Mouse (Mus musculus): ENCODE results near the gene Olfr330. TPM values are rescaled to one million over a fixed set of nuclear protein-coding genes. Genes with fewer than 3 reads are reported as not detected.

Gene Olfr330
- not detected in 2 replicates for polyA plus RNA-seq (2012; rRNA removed)

GRCm38 (mm10) chr11:58534736-58535135 lies at the start of gene Olfr330:
TSS of gene Olfr330 (minus strand) at chr11:58534836.

GRCm38 (mm10) chr11:58577430-58577829 lies 42.8 kb upstream of the Olfr330 start, which contains the start of gene Olfr325:
TSS of gene Olfr325 (plus strand) at chr11:58577730.

GRCm38 (mm10) chr11:58570405-58570804 lies 35.8 kb upstream of the Olfr330 start, which contains the start of gene Olfr224:
TSS of gene Olfr224 (minus strand) at chr11:58570553.

GRCm38 (mm10) chr11:58555536-58555935 lies 20.9 kb upstream of the Olfr330 start, which contains the start of gene Olfr328:
TSS of gene Olfr328 (minus strand) at chr11:58555636.

GRCm38 (mm10) chr11:58546322-58546721 lies 11.7 kb upstream of the Olfr330 start, which contains the start of gene Olfr329-ps:
TSS of gene Olfr329-ps (minus strand) at chr11:58546422.

GRCm38 (mm10) chr11:58502472-58502871 lies 32.2 kb downstream of the Olfr330 start, which contains the start of gene Olfr331:
TSS of gene Olfr331 (minus strand) at chr11:58502572.

GRCm38 (mm10) chr11:58492455-58492854 lies 42.2 kb downstream of the Olfr330 start, which contains the start of gene Olfr332:
TSS of gene Olfr332 (minus strand) at chr11:58492555.

Other genes starting within 250 kb of the Olfr330 start
- gene Zfp692, start 227.8 kb downstream of the Olfr330 start, polyA plus RNA-seq (2012; rRNA removed) = 43.0 and 45.3 TPM in 2 replicates
- 46.9 and 49.0 TPM in 2 replicates for gene Zfp672, start 204.5 kb downstream of the Olfr330 start, polyA plus RNA-seq (2012; rRNA removed)
- 36.8 and 41.1 TPM in 2 replicates for gene Sh3bp5l, start 204.1 kb downstream of the Olfr330 start, polyA plus RNA-seq (2012; rRNA removed)
- 11,928 and 12,556 TPM in 2 replicates for gene Lypd8, start 155.8 kb downstream of the Olfr330 start, polyA plus RNA-seq (2012; rRNA removed)
- gene 1810065E05Rik, start 113.7 kb downstream of the Olfr330 start, polyA plus RNA-seq (2012; rRNA removed) = 344 and 578 TPM in 2 replicates
- not detected in 2 replicates for gene Gm12253, start 102.3 kb downstream of the Olfr330 start, polyA plus RNA-seq (2012; rRNA removed)
- gene Lypd9, start 81.9 kb downstream of the Olfr330 start, polyA plus RNA-seq (2012; rRNA removed) = not detected in 2 replicates
- not detected in 2 replicates for gene Olfr30, start 72.6 kb downstream of the Olfr330 start, polyA plus RNA-seq (2012; rRNA removed)
- not detected in 2 replicates for gene Olfr332, start 42.3 kb downstream of the Olfr330 start, polyA plus RNA-seq (2012; rRNA removed)
- not detected in 2 replicates for gene Olfr331, start 32.3 kb downstream of the Olfr330 start, polyA plus RNA-seq (2012; rRNA removed)
- gene Olfr329-ps, start 11.6 kb upstream of the Olfr330 start, polyA plus RNA-seq (2012; rRNA removed) = not detected in 2 replicates
- not detected in 2 replicates for gene Olfr328, start 20.8 kb upstream of the Olfr330 start, polyA plus RNA-seq (2012; rRNA removed)
- gene Olfr224, start 35.7 kb upstream of the Olfr330 start, polyA plus RNA-seq (2012; rRNA removed) = not detected in 2 replicates
- not detected in 2 replicates for gene Olfr325, start 42.9 kb upstream of the Olfr330 start, polyA plus RNA-seq (2012; rRNA removed)
- gene Olfr324, start 60.3 kb upstream of the Olfr330 start, polyA plus RNA-seq (2012; rRNA removed) = not detected in 2 replicates
- gene 2210407C18Rik, start 81.2 kb upstream of the Olfr330 start, polyA plus RNA-seq (2012; rRNA removed) = 7.3 and 7.4 TPM in 2 replicates
- not detected in 2 replicates for gene Olfr323, start 95.7 kb upstream of the Olfr330 start, polyA plus RNA-seq (2012; rRNA removed)
- not detected in 2 replicates for gene Trim58, start 105.6 kb upstream of the Olfr330 start, polyA plus RNA-seq (2012; rRNA removed)
- not detected in 2 replicates for gene Olfr322, start 123.9 kb upstream of the Olfr330 start, polyA plus RNA-seq (2012; rRNA removed)
- gene Olfr320, start 146.3 kb upstream of the Olfr330 start, polyA plus RNA-seq (2012; rRNA removed) = not detected in 2 replicates
- not detected in 2 replicates for gene Olfr319, start 164.3 kb upstream of the Olfr330 start, polyA plus RNA-seq (2012; rRNA removed)
- not detected in 2 replicates for gene Olfr318, start 189.2 kb upstream of the Olfr330 start, polyA plus RNA-seq (2012; rRNA removed)
- gene Olfr317, start 204.4 kb upstream of the Olfr330 start, polyA plus RNA-seq (2012; rRNA removed) = not detected in 2 replicates
- not detected in 2 replicates for gene Olfr316, start 217.9 kb upstream of the Olfr330 start, polyA plus RNA-seq (2012; rRNA removed)
- gene Olfr315, start 238.4 kb upstream of the Olfr330 start, polyA plus RNA-seq (2012; rRNA removed) = not detected in 2 replicates
- not detected in 2 replicates for gene Olfr314, start 248.1 kb upstream of the Olfr330 start, polyA plus RNA-seq (2012; rRNA removed)

All from colon, adult 2 months (tissue).